Mouse (Mus musculus): Measurements from ENCODE around the gene Vamp1. TPM values are rescaled to one million over a fixed set of nuclear protein-coding genes. Genes with fewer than 3 reads are reported as not detected.
"Not testable (repeated sequence)": the region's sequence is repeated elsewhere in the genome, so short reads cannot be mapped to it uniquely, and the experiment has no call there.

The Vamp1 gene
- polyA plus RNA-seq, 1 experiment: 0.69 TPM

GRCm38 (mm10) chr6:125268799-125269198 is 53.4 kb downstream of the Vamp1 start:
- Histone ChIP-seq H3K27me3 (ENCODE audit: control insufficient read depth, insufficient read depth, insufficient read length) (no peaks in the 10 kb centered on the region), H3K36me3 (ENCODE audit: control insufficient read depth, insufficient read depth) (no peaks in the 10 kb centered on the region), H3K4me3 (ENCODE audit: insufficient read depth, poor library complexity, severe bottlenecking) (no peak overlapping the region), H3K79me2 (ENCODE audit: control insufficient read depth, insufficient read depth) (no peaks in the 10 kb centered on the region), H3ac (ENCODE audit: control insufficient read depth, insufficient read length, low read depth) (no peak overlapping the region), H3K79me3 (ENCODE audit: low read depth) (no peaks in the 10 kb centered on the region)
- TF ChIP-seq CEBPB (IDR thresholded peaks at IDR 0.05; ENCODE audit: low read depth) (no peak), MAX (IDR thresholded peaks at IDR 0.05) (no peak), USF1 (IDR thresholded peaks at IDR 0.05; ENCODE audit: low read depth) (no peak), MYOD1 (IDR thresholded peaks at IDR 0.05; ENCODE audit: control insufficient read depth, insufficient read length, low read depth) (no peak), CTCF (IDR thresholded peaks at IDR 0.05; ENCODE audit: control insufficient read depth, insufficient read depth, insufficient read length) (no peak), FOSL1 (IDR thresholded peaks at IDR 0.05; ENCODE audit: insufficient read depth, low read length, poor library complexity, severe bottlenecking) (no peak), MYOG (IDR thresholded peaks at IDR 0.05; ENCODE audit: control insufficient read depth, extremely low read depth, insufficient read length) (no peak)

GRCm38 (mm10) chr6:125271455-125272227 is 56.3 kb downstream of the Vamp1 start:
- Histone ChIP-seq H3K27me3 (ENCODE audit: control insufficient read depth, insufficient read depth, insufficient read length) (no peaks in the 10 kb centered on the region), H3ac (ENCODE audit: control insufficient read depth, insufficient read length, low read depth) (peak overlapping the region; percentile 54), H3K79me2 (ENCODE audit: control insufficient read depth, insufficient read depth) (no peaks in the 10 kb centered on the region), H3K4me3 (ENCODE audit: insufficient read depth, poor library complexity, severe bottlenecking) (no peak overlapping the region), H3K79me3 (ENCODE audit: low read depth) (no peaks in the 10 kb centered on the region), H3K36me3 (ENCODE audit: control insufficient read depth, insufficient read depth) (no peaks in the 10 kb centered on the region)
- peak; percentile 81 for TF ChIP-seq USF1 (IDR thresholded peaks at IDR 0.05; ENCODE audit: low read depth)
- no peak for TF ChIP-seq MYOD1 (IDR thresholded peaks at IDR 0.05; ENCODE audit: control insufficient read depth, insufficient read length, low read depth)
- TF ChIP-seq FOSL1 (IDR thresholded peaks at IDR 0.05; ENCODE audit: insufficient read depth, low read length, poor library complexity, severe bottlenecking): no peak
- peak; percentile 88 for TF ChIP-seq MAX (IDR thresholded peaks at IDR 0.05)
- TF ChIP-seq MYOG (IDR thresholded peaks at IDR 0.05; ENCODE audit: control insufficient read depth, extremely low read depth, insufficient read length): no peak
- peak; percentile 74 for TF ChIP-seq CEBPB (IDR thresholded peaks at IDR 0.05; ENCODE audit: low read depth)
- no peak for TF ChIP-seq CTCF (IDR thresholded peaks at IDR 0.05; ENCODE audit: control insufficient read depth, insufficient read depth, insufficient read length)

- H3K36me3 ChIP-seq (ENCODE audit: control insufficient read depth, insufficient read depth): no peaks in the 10 kb centered on the region
Measured at GRCm38 (mm10) chr6:125272228-125272785, 57.0 kb downstream of the Vamp1 start.

GRCm38 (mm10) chr6:125274841-125275563 is 59.7 kb downstream of the Vamp1 start:
- Histone ChIP-seq H3K79me3 (ENCODE audit: low read depth) (no peaks in the 10 kb centered on the region), H3K27me3 (ENCODE audit: control insufficient read depth, insufficient read depth, insufficient read length) (no peaks in the 10 kb centered on the region), H3K36me3 (ENCODE audit: control insufficient read depth, insufficient read depth) (no peaks in the 10 kb centered on the region), H3K79me2 (ENCODE audit: control insufficient read depth, insufficient read depth) (no peaks in the 10 kb centered on the region), H3ac (ENCODE audit: control insufficient read depth, insufficient read length, low read depth) (no peak overlapping the region), H3K4me3 (ENCODE audit: insufficient read depth, poor library complexity, severe bottlenecking) (no peak overlapping the region)
- no peak for TF ChIP-seq CEBPB (IDR thresholded peaks at IDR 0.05; ENCODE audit: low read depth)
- TF ChIP-seq CTCF (IDR thresholded peaks at IDR 0.05; ENCODE audit: control insufficient read depth, insufficient read depth, insufficient read length): peak; percentile 43

More at GRCm38 (mm10) chr6:125272228-125272785, 57.0 kb downstream of the Vamp1 start:
- no peak overlapping the region for H3K4me3 ChIP-seq (ENCODE audit: insufficient read depth, poor library complexity, severe bottlenecking)
- no peaks in the 10 kb centered on the region for H3K27me3 ChIP-seq (ENCODE audit: control insufficient read depth, insufficient read depth, insufficient read length)
- H3ac ChIP-seq (ENCODE audit: control insufficient read depth, insufficient read length, low read depth): no peak overlapping the region
- TF ChIP-seq CEBPB (IDR thresholded peaks at IDR 0.05; ENCODE audit: low read depth) (no peak), MYOG (IDR thresholded peaks at IDR 0.05; ENCODE audit: control insufficient read depth, extremely low read depth, insufficient read length) (no peak)
- H3K79me2 ChIP-seq (ENCODE audit: control insufficient read depth, insufficient read depth): no peaks in the 10 kb centered on the region
- no peaks in the 10 kb centered on the region for H3K79me3 ChIP-seq (ENCODE audit: low read depth)

- Histone ChIP-seq H3K79me3 (ENCODE audit: low read depth) (no peaks in the 10 kb centered on the region), H3K36me3 (ENCODE audit: control insufficient read depth, insufficient read depth) (no peaks in the 10 kb centered on the region), H3K27me3 (ENCODE audit: control insufficient read depth, insufficient read depth, insufficient read length) (no peaks in the 10 kb centered on the region), H3ac (ENCODE audit: control insufficient read depth, insufficient read length, low read depth) (no peak overlapping the region), H3K4me3 (ENCODE audit: insufficient read depth, poor library complexity, severe bottlenecking) (no peak overlapping the region), H3K79me2 (ENCODE audit: control insufficient read depth, insufficient read depth) (no peaks in the 10 kb centered on the region)
- no peak for TF ChIP-seq MAX (IDR thresholded peaks at IDR 0.05)
Measured at GRCm38 (mm10) chr6:125279729-125280128, 64.4 kb downstream of the Vamp1 start.

- H3K79me3 ChIP-seq (ENCODE audit: low read depth); H3K36me3 ChIP-seq (ENCODE audit: control insufficient read depth, insufficient read depth); H3K27me3 ChIP-seq (ENCODE audit: control insufficient read depth, insufficient read depth, insufficient read length); H3K79me2 ChIP-seq (ENCODE audit: control insufficient read depth, insufficient read depth); H3K4me3 ChIP-seq (ENCODE audit: insufficient read depth, poor library complexity, severe bottlenecking); H3ac ChIP-seq (ENCODE audit: control insufficient read depth, insufficient read length, low read depth): not testable (repeated sequence)
Measured at GRCm38 (mm10) chr6:125282721-125283120, 67.4 kb downstream of the Vamp1 start.
